Mouse (Mus musculus): ENCODE data around the gene Hoxa4. TPM values are rescaled to one million over a fixed set of nuclear protein-coding genes. Genes with fewer than 3 reads are reported as not detected.

Hoxa4 gene
- total and polyA plus RNA-seq, 3 experiments, result not detected

GRCm38 (mm10) chr6:52166431-52167077, 25.0 kb downstream of the Hoxa4 start:
- no peaks in the 10 kb centered on the region for H3K4me1 ChIP-seq (ENCODE audit: insufficient read depth, low read depth, low read length)
- H3K36me3 ChIP-seq (replicated peaks), result no peaks in the 10 kb centered on the region
- ATAC-seq (ENCODE audit: extremely low read depth, insufficient number of reproducible peaks, low FRiP score, poor library complexity, severe bottlenecking), result no peak
- H3K4me3 ChIP-seq (ENCODE audit: low read depth, low read length), result no peak overlapping the region
- peaks cover 75% of the 10 kb centered on the region for H3K27me3 ChIP-seq (ENCODE audit: insufficient read depth, low read length)
- no peak for DNase-seq (ENCODE audit: low spot score)
- TF ChIP-seq CTCF (IDR thresholded peaks at IDR 0.05; ENCODE audit: low read depth, low read length) (no peak), POLR2AphosphoS5 (IDR thresholded peaks at IDR 0.05; ENCODE audit: insufficient replicate concordance, low read depth, low read length) (no peak), GATA1 (IDR thresholded peaks at IDR 0.05; ENCODE audit: borderline replicate concordance, low read length) (no peak), GATA2 (IDR thresholded peaks at IDR 0.05; ENCODE audit: borderline replicate concordance, low read depth, low read length) (no peak), TAL1 (conservative IDR thresholded peaks at IDR 0.05; ENCODE audit: low read depth, low read length) (no peak)
- H3K9me3 ChIP-seq (replicated peaks), result no peaks in the 10 kb centered on the region

DNA sequence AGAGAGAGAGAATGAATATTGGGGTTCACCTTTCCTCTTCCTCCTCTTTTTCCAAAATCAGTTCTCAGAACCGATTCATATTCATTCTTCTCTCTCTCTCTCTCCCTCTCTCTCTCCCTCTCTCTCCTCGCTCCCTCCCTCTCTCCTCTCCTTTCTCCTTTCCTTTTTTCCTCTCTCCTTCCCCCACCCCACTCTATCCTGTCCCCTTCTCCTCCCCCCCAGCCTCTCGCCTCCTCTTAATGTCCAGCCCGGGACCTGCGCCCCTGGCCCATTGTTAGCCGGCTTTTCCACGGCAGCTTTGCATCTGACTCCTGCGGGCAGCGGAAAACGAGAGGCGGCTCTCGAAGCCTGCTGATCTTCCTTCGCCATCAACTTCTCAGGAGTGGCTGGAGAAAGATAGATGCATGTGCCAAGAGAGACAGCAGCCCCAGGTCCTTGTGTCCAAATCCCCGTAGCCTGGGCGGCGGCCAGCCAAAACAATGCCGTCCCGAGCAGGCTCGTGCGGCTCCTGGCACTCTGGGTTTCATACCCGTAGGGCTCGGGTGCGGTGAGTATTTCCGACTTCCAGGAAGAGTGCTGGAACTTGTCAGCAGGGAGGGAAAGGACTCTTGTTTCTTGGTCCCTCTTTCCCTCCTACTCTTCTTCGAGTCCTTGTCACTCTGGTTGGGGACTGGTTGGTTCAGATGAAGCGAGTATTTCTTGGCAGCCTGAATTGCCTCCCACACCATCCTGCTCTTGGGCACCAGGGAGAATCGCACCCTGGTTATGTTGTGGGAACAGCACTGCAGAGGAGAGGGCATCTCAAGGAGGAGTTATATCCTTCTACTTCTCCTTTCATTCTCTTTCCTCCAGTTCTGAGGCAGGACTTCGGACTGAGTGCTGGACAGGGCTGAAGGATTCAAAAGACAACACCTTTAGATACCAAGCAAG, 25.8 kb downstream of the Hoxa4 start:
- H3K9me3 ChIP-seq (replicated peaks), result no peaks in the 10 kb centered on the region
- TF ChIP-seq CTCF (IDR thresholded peaks at IDR 0.05; ENCODE audit: low read depth, low read length), result no peak
- no peak for TF ChIP-seq TAL1 (conservative IDR thresholded peaks at IDR 0.05; ENCODE audit: low read depth, low read length)
- no peak for TF ChIP-seq POLR2AphosphoS5 (IDR thresholded peaks at IDR 0.05; ENCODE audit: insufficient replicate concordance, low read depth, low read length)
- no peak for TF ChIP-seq GATA2 (IDR thresholded peaks at IDR 0.05; ENCODE audit: borderline replicate concordance, low read depth, low read length)
- no peak for TF ChIP-seq GATA1 (IDR thresholded peaks at IDR 0.05; ENCODE audit: borderline replicate concordance, low read length)
- ATAC-seq (ENCODE audit: extremely low read depth, insufficient number of reproducible peaks, low FRiP score, poor library complexity, severe bottlenecking), result no peak
- peaks cover 72% of the 10 kb centered on the region for H3K27me3 ChIP-seq (ENCODE audit: insufficient read depth, low read length)
- no peaks in the 10 kb centered on the region for H3K4me1 ChIP-seq (ENCODE audit: insufficient read depth, low read depth, low read length)
- no peak for DNase-seq (ENCODE audit: low spot score)
- no peaks in the 10 kb centered on the region for H3K36me3 ChIP-seq (replicated peaks)
- H3K4me3 ChIP-seq (ENCODE audit: low read depth, low read length), result no peak overlapping the region

DNA sequence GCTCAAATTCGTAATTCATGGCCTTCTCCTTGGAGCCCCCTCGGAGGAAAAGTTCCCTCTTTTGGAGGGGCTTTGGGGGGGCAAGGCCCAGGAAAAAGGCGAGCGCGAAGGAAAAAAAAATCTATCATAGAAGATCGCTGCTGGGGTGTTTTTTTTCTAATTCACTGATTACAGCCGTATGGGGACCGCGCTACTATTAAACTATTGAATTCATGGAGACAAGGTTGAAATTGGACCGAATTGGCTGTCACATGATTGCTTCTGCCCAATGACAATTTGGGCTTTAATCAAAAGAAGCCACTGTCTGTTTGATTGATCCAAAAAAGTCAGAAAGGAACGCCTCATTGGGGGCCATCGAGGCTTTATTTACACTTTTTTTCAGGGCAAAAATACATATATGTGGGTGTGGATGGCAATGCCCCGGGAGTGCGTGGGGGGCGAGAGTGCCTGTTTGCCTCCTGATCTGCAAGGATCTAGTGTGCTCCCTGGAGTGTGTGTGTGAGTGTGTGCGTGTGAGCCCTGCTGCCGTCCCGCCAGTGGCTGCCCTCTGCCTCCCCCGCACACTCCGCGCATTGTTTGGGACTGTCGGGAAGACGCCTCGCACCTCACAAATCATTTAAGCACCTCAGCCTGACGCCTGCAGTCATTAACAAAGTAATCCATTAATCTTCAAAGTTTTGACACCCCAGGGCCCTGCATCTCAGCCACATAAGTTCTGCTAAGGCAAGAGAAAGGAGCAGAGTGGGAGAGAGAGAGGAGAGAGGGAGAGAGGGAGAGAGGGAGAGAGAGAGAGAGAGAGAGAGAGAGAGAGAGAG, 26.7 kb downstream of the Hoxa4 start, which contains the start of gene Hoxa2:
TSS of gene Hoxa2 (minus strand) at position 206 of the 815 bp plus-strand sequence.
- ATAC-seq (ENCODE audit: extremely low read depth, insufficient number of reproducible peaks, low FRiP score, poor library complexity, severe bottlenecking) (no peak), DNase-seq (ENCODE audit: low spot score) (no peak)
- Histone ChIP-seq H3K4me3 (ENCODE audit: low read depth, low read length) (no peak within 1 kb of the TSS), H3K27me3 (ENCODE audit: insufficient read depth, low read length) (peaks cover 67% of the 10 kb centered on the region), H3K4me1 (ENCODE audit: insufficient read depth, low read depth, low read length) (no peaks in the 10 kb centered on the region), H3K9me3 (replicated peaks) (no peaks in the 10 kb centered on the region), H3K36me3 (replicated peaks) (no peaks in the 10 kb centered on the region)
- no peak for TF ChIP-seq GATA1 (IDR thresholded peaks at IDR 0.05; ENCODE audit: borderline replicate concordance, low read length)
- no peak for TF ChIP-seq POLR2AphosphoS5 (IDR thresholded peaks at IDR 0.05; ENCODE audit: insufficient replicate concordance, low read depth, low read length)
- no peak for TF ChIP-seq GATA2 (IDR thresholded peaks at IDR 0.05; ENCODE audit: borderline replicate concordance, low read depth, low read length)
- no peak for TF ChIP-seq CTCF (IDR thresholded peaks at IDR 0.05; ENCODE audit: low read depth, low read length)
- no peak for TF ChIP-seq TAL1 (conservative IDR thresholded peaks at IDR 0.05; ENCODE audit: low read depth, low read length)

GRCm38 (mm10) chr6:52164051-52164625, 27.4 kb downstream of the Hoxa4 start:
- H3K4me3 ChIP-seq (ENCODE audit: low read depth, low read length), result no peak overlapping the region
- DNase-seq (ENCODE audit: low spot score), result no peak
- ATAC-seq (ENCODE audit: extremely low read depth, insufficient number of reproducible peaks, low FRiP score, poor library complexity, severe bottlenecking), result no peak

DNA sequence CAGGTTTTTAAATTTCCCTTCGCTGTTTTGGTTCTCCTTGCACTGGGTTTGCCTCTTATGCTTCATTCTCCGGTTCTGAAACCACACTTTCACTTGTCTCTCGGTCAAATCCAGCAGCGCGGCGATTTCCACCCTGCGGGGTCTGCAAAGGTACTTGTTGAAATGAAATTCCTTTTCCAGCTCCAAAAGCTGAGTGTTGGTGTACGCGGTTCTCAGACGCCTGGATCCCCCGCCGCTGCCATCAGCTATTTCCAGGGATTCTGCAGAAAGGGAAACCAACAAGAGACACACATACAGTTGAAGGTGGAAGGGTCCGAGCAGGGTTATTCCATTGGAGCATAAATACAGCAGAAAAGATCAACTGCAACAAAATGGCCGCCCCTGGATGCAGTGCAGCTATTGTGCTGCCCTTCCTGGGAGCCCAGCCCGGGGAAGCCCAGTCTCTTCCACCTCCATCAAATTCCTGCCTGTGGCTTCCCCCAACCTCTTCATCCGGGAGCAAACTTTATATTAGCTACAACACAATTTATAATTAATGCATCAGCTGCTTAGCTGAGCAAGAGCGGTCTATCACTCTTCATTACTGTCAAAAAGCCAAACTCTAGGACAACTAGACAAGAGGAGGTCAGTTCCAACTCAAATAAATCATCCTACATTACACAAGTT, 28.1 kb downstream of the Hoxa4 start:
- TF ChIP-seq GATA2 (IDR thresholded peaks at IDR 0.05; ENCODE audit: borderline replicate concordance, low read depth, low read length) (no peak), TAL1 (conservative IDR thresholded peaks at IDR 0.05; ENCODE audit: low read depth, low read length) (no peak), GATA1 (IDR thresholded peaks at IDR 0.05; ENCODE audit: borderline replicate concordance, low read length) (no peak), POLR2AphosphoS5 (IDR thresholded peaks at IDR 0.05; ENCODE audit: insufficient replicate concordance, low read depth, low read length) (no peak), CTCF (IDR thresholded peaks at IDR 0.05; ENCODE audit: low read depth, low read length) (no peak)
- DNase-seq (ENCODE audit: low spot score) (no peak), ATAC-seq (ENCODE audit: extremely low read depth, insufficient number of reproducible peaks, low FRiP score, poor library complexity, severe bottlenecking) (no peak)
- Histone ChIP-seq H3K9me3 (replicated peaks) (no peaks in the 10 kb centered on the region), H3K36me3 (replicated peaks) (no peaks in the 10 kb centered on the region), H3K4me3 (ENCODE audit: low read depth, low read length) (no peak overlapping the region), H3K4me1 (ENCODE audit: insufficient read depth, low read depth, low read length) (no peaks in the 10 kb centered on the region), H3K27me3 (ENCODE audit: insufficient read depth, low read length) (peaks cover 65% of the 10 kb centered on the region)

More at GRCm38 (mm10) chr6:52164051-52164625, 27.4 kb downstream of the Hoxa4 start:
- no peaks in the 10 kb centered on the region for H3K9me3 ChIP-seq (replicated peaks)
- H3K27me3 ChIP-seq (ENCODE audit: insufficient read depth, low read length), result peaks cover 69% of the 10 kb centered on the region
- TF ChIP-seq TAL1 (conservative IDR thresholded peaks at IDR 0.05; ENCODE audit: low read depth, low read length) (no peak), GATA2 (IDR thresholded peaks at IDR 0.05; ENCODE audit: borderline replicate concordance, low read depth, low read length) (no peak), CTCF (IDR thresholded peaks at IDR 0.05; ENCODE audit: low read depth, low read length) (no peak), POLR2AphosphoS5 (IDR thresholded peaks at IDR 0.05; ENCODE audit: insufficient replicate concordance, low read depth, low read length) (no peak), GATA1 (IDR thresholded peaks at IDR 0.05; ENCODE audit: borderline replicate concordance, low read length) (no peak)
- H3K36me3 ChIP-seq (replicated peaks), result no peaks in the 10 kb centered on the region
- no peaks in the 10 kb centered on the region for H3K4me1 ChIP-seq (ENCODE audit: insufficient read depth, low read depth, low read length)

All from G1E (cell line).